Comparison of ENCODE assay signal across 9 mouse cellular contexts in the genomic region with DNA sequence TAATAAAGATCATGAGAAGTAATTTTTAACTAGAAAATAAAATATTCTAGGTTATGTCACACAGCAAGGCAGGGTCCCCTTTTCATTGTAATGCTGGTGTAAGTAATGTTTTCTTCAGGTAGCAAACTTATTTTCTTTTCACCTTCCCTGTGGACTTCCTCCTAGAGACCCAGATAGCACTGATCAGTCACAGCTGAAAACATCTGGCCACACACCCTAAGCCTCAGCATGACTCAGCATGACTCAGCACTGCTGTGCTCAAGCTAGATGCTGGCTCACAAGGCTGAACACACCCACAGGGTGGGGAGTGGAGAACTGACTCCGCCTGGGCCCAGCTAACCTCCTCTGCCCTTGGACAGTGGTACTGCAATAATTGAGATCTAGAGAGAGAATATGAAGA. TPM values are rescaled to one million over a fixed set of nuclear protein-coding genes. Genes with fewer than 3 reads are reported as not detected.
A peak's percentile ranks its signal among the peaks of the same experiment; 100 is the strongest.
DNase-seq lines count a peak whose midpoint lies in the region; ATAC-seq and TF ChIP-seq lines count a peak whose summit lies in the region.
"Had no signal": no experiment of that assay in that cellular context is flagged by ENCODE, and none has a peak within 500 bp of the region (broad histone marks: within the 10 kb centered on the region; RNA-seq: fewer than 3 reads in every experiment).

No protein-coding gene starts in this region.

- H3K9me3 ChIP-seq in liver, embryonic 14.5 days (ENCODE audit: control insufficient read depth, low read length): no peaks in the 10 kb centered on the region

- H3K4me1 ChIP-seq in liver, embryonic 14.5 days (replicated peaks; ENCODE audit: control insufficient read depth in 2 of 2, insufficient read depth in 2 of 2, low read length in 1 of 2): peaks cover 49 to 60% of the 10 kb centered on the region in 2 experiments

- no peak overlapping the region for H3K4me3 ChIP-seq in liver, embryonic 14.5 days (ENCODE audit: insufficient read depth in 1 of 2, low read depth in 2 of 2, low read length in 2 of 2)
- no peak overlapping the region for H3K4me3 ChIP-seq in layer of hippocampus, adult 2 months

- peak overlapping the region; percentile 98 for H3K27ac ChIP-seq in liver, embryonic 14.5 days
- no peak overlapping the region for H3K27ac ChIP-seq in layer of hippocampus, adult 2 months

- TF ChIP-seq EP300 in liver, embryonic 14.5 days (IDR thresholded peaks at IDR 0.05; ENCODE audit: low read depth): peak; percentile 99

- H3K4me2 ChIP-seq in liver, embryonic 14.5 days (ENCODE audit: low read depth): peak overlapping the region; percentile 70

- H3K36me3 ChIP-seq in liver, embryonic 14.5 days (replicated peaks; ENCODE audit: control insufficient read depth, insufficient read depth, low read depth): no peaks in the 10 kb centered on the region

- no peaks in the 10 kb centered on the region for H3K27me3 ChIP-seq in liver, embryonic 14.5 days (ENCODE audit: control insufficient read depth, insufficient read depth, low read length)

- peak overlapping the region; percentile 84 for H3K9ac ChIP-seq in liver, embryonic 14.5 days (replicated peaks)

- ATAC-seq in liver, embryonic 14.5 days (ENCODE audit: insufficient read depth): peak; percentile 82

- TF ChIP-seq CTCF in liver, embryonic 14.5 days (IDR thresholded peaks at IDR 0.05; ENCODE audit: low read depth): peak; percentile 78
- no peak for TF ChIP-seq CTCF in layer of hippocampus, adult 2 months (conservative IDR thresholded peaks at IDR 0.05)

- WGBS in liver, embryonic 14.5 days (ENCODE audit: insufficient replicate concordance): 9% methylated on average over 1 of the region's 1 CpGs

- peak; percentile 52 for DNase-seq in ovary, adult 18-20 months (ENCODE audit: low spot score)
- DNase-seq in ovary, postnatal 10 days (ENCODE audit: low spot score): no peak
- DNase-seq in adrenal gland, adult 2 months: peak; percentile 76
- DNase-seq in heart, adult 18-20 months: peak; percentile 44 to 56
- peak; percentile 94 to 100 (median 100) for DNase-seq in liver, embryonic 14.5 days (ENCODE audit: low read depth in 3 of 3, low spot score in 3 of 3)
- DNase-seq in layer of hippocampus, adult 2 months (ENCODE audit: low spot score in 2 of 2): no peak
- DNase-seq in cerebellum, adult 18-20 months: no peak
- DNase-seq in thymus, postnatal 10 days (ENCODE audit: low spot score in 2 of 2): no peak

RNA-seq across cellular contexts. Expression of gene Hbb-y, which starts 7.8 kb away (rescaled TPM):
- total RNA-seq in adrenal gland, adult 2 months (2021): not detected
- polyA plus RNA-seq in adrenal gland, adult 2 months (2012; rRNA removed): not detected in 2 replicates
- not detected for total RNA-seq in heart, adult 18-20 months (2021)
- 361 and 394 TPM in 2 replicates for polyA plus RNA-seq in liver, embryonic 14.5 days (2012; rRNA removed)
- 543 and 665 TPM in 2 replicates for polyA plus RNA-seq in liver, embryonic 14.5 days (2014; fragmentation: Nextera tagmentation; extraction: Ambion mirVana)
- total RNA-seq in layer of hippocampus, adult 2 months (2021): not detected
- total RNA-seq: gastrocnemius, adult 8-10 months had no signal

RNA-seq across cellular contexts. Expression of gene Hbb-bh1, which starts 17.9 kb away (rescaled TPM):
- total RNA-seq in adrenal gland, adult 2 months (2021): not detected
- not detected in 2 replicates for polyA plus RNA-seq in adrenal gland, adult 2 months (2012; rRNA removed)
- not detected for total RNA-seq in heart, adult 18-20 months (2021)
- polyA plus RNA-seq in liver, embryonic 14.5 days (2012; rRNA removed): 94.8 and 146 TPM in 2 replicates
- polyA plus RNA-seq in liver, embryonic 14.5 days (2014; fragmentation: Nextera tagmentation; extraction: Ambion mirVana): 155 and 211 TPM in 2 replicates
- not detected for total RNA-seq in layer of hippocampus, adult 2 months (2021)
- total RNA-seq: gastrocnemius, adult 8-10 months had no signal

RNA-seq across cellular contexts. Expression of gene Hbb-bh2, which starts 20.5 kb away (rescaled TPM):
- not detected for total RNA-seq in adrenal gland, adult 2 months (2021)
- polyA plus RNA-seq in adrenal gland, adult 2 months (2012; rRNA removed): not detected in 2 replicates
- total RNA-seq in heart, adult 18-20 months (2021): not detected
- polyA plus RNA-seq in liver, embryonic 14.5 days (2012; rRNA removed): 0.19 and 0.36 TPM in 2 replicates
- polyA plus RNA-seq in liver, embryonic 14.5 days (2014; fragmentation: Nextera tagmentation; extraction: Ambion mirVana): not detected in 2 replicates
- total RNA-seq in layer of hippocampus, adult 2 months (2021): not detected
- total RNA-seq: gastrocnemius, adult 8-10 months had no signal

RNA-seq across cellular contexts. Expression of gene Olfr66, which starts 25.2 kb away (rescaled TPM):
- total RNA-seq in adrenal gland, adult 2 months (2021): not detected
- polyA plus RNA-seq in adrenal gland, adult 2 months (2012; rRNA removed): not detected in 2 replicates
- not detected for total RNA-seq in heart, adult 18-20 months (2021)
- 0.03 TPM in 1 of 2 replicates, not detected in the other for polyA plus RNA-seq in liver, embryonic 14.5 days (2012; rRNA removed)
- polyA plus RNA-seq in liver, embryonic 14.5 days (2014; fragmentation: Nextera tagmentation; extraction: Ambion mirVana): not detected in 2 replicates
- not detected for total RNA-seq in layer of hippocampus, adult 2 months (2021)
- total RNA-seq: gastrocnemius, adult 8-10 months had no signal

RNA-seq across cellular contexts. Expression of gene Hbb-bs, which starts 33.0 kb away (rescaled TPM):
- 1,000 to 10,000 TPM; 1,531 to 2,097 TPM for total RNA-seq in adrenal gland, adult 2 months (2021)
- 569 and 814 TPM in 2 replicates for polyA plus RNA-seq in adrenal gland, adult 2 months (2012; rRNA removed)
- over 10,000 TPM; 10,167 to 10,648 TPM for total RNA-seq in heart, adult 18-20 months (2021)
- 195,474 and 209,901 TPM in 2 replicates for polyA plus RNA-seq in liver, embryonic 14.5 days (2012; rRNA removed)
- polyA plus RNA-seq in liver, embryonic 14.5 days (2014; fragmentation: Nextera tagmentation; extraction: Ambion mirVana): 126,713 and 131,477 TPM in 2 replicates
- 100 to 1,000 TPM; 322 to 529 TPM for total RNA-seq in layer of hippocampus, adult 2 months (2021)

Comparison
In these comparisons a context has a peak if more than half of its experiments do, and no peak if none do; other contexts are left out.
1. DNase-seq: peak in ovary, adult 18-20 months (single experiment), adrenal gland, adult 2 months (single experiment), heart, adult 18-20 months (2 of 2) and liver, embryonic 14.5 days (3 of 3); none in ovary, postnatal 10 days (single experiment), layer of hippocampus, adult 2 months (0 of 2), cerebellum, adult 18-20 months (0 of 2) and thymus, postnatal 10 days (0 of 2).